In genomic region chr19:58860255-58861173, GRCm38 (mm10) we compare ENCODE assay signal across 8 mouse cellular contexts.
DNase-seq lines count a peak whose midpoint lies in the region; ATAC-seq and TF ChIP-seq lines count a peak whose summit lies in the region.

No protein-coding gene starts in this region.

- TF ChIP-seq CTCF in hindbrain, postnatal 0 days (IDR thresholded peaks at IDR 0.05; ENCODE audit: low read depth), result peak; percentile 27
- TF ChIP-seq CTCF in left cerebral cortex, adult 2 months (IDR thresholded peaks at IDR 0.05), result no peak; the same call in 1 of the 2 replicates

- peak overlapping the region; percentile 74 for H3K27ac ChIP-seq in hindbrain, postnatal 0 days
- H3K27ac ChIP-seq in left cerebral cortex, adult 2 months, result peak overlapping the region; percentile 84

- H3K4me3 ChIP-seq in hindbrain, postnatal 0 days (ENCODE audit: low read length), result peak overlapping the region; percentile 55
- peak overlapping the region; percentile 93 for H3K4me3 ChIP-seq in left cerebral cortex, adult 2 months

- ATAC-seq in common myeloid progenitor, adult 5-6 weeks (replicated peaks; ENCODE audit: low read depth, poor library complexity, severe bottlenecking), result peak; percentile 93
- ATAC-seq in hindbrain, postnatal 0 days, result peak; percentile 75

- no peaks in the 10 kb centered on the region for H3K9me3 ChIP-seq in hindbrain, postnatal 0 days (ENCODE audit: low read length)

- peak overlapping the region; percentile 60 for H3K9ac ChIP-seq in hindbrain, postnatal 0 days (replicated peaks; ENCODE audit: low read length)

- no peaks in the 10 kb centered on the region for H3K4me1 ChIP-seq in hindbrain, postnatal 0 days (ENCODE audit: insufficient read depth, low read length)

- peak; percentile 97 for DNase-seq in adrenal gland, adult 2 months
- peak; percentile 80 for DNase-seq in gastrocnemius, postnatal 10 days
- peak; percentile 83 for DNase-seq in hindbrain, postnatal 0 days (ENCODE audit: low spot score)
- peak; percentile 87 to 88 for DNase-seq in left cerebral cortex, adult 2 months (ENCODE audit: extremely low spot score in 1 of 2, low spot score in 2 of 2)
- DNase-seq in lung, postnatal 36 days, result peak; percentile 94
- peak; percentile 65 for DNase-seq in retina, postnatal 7 days (ENCODE audit: low read depth, low spot score)
- DNase-seq in urinary bladder, postnatal 25 days (ENCODE audit: low spot score), result peak; percentile 73

- intact Hi-C loops in left cerebral cortex, adult 2 months (cut with DNase I), result no loop called here

- no peaks in the 10 kb centered on the region for H3K36me3 ChIP-seq in hindbrain, postnatal 0 days (ENCODE audit: insufficient read depth, low read length)

- peak overlapping the region; percentile 79 for H3K4me2 ChIP-seq in hindbrain, postnatal 0 days (ENCODE audit: low read depth, low read length)

- H3K27me3 ChIP-seq in hindbrain, postnatal 0 days (ENCODE audit: insufficient read depth, low read length), result no peaks in the 10 kb centered on the region

- under 1% methylated on average over 46 of the region's 46 CpGs for WGBS in hindbrain, postnatal 0 days

Comparison
In these comparisons a context has a peak if more than half of its experiments do, and no peak if none do; other contexts are left out.
1. Peak in every context shown above with its lines: DNase-seq, ATAC-seq, H3K4me3 ChIP-seq and H3K27ac ChIP-seq.